ENCODE assay signal across 9 mouse cellular contexts in the genomic region with DNA sequence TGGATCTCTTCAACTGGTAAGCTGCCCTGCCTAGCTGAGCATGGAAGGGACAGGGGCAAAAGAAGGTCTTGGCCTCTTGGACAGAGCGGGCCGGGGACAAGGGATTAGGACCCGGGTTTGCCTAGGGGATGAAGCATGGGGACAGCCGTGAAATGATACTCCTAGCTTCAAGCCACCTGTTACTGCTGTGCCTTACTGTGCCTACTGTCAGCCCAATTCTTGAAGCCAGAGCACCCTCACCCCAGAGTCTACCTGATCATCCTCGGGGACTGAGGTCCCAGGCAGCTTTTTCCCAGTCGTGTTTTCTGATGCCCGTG. TPM values are rescaled to one million over a fixed set of nuclear protein-coding genes. Genes with fewer than 3 reads are reported as not detected.
A peak's percentile ranks its signal among the peaks of the same experiment; 100 is the strongest.
DNase-seq lines count a peak whose midpoint lies in the region; ATAC-seq lines count a peak whose summit lies in the region.
"Had no signal": no experiment of that assay in that cellular context is flagged by ENCODE, and none has a peak within 500 bp of the region (broad histone marks: within the 10 kb centered on the region; RNA-seq: fewer than 3 reads in every experiment).

No protein-coding gene starts in this region.

- WGBS in heart, embryonic 11.5 days (ENCODE audit: insufficient replicate concordance) = 63% methylated on average over 7 of the region's 7 CpGs
- 54% methylated on average over 7 of the region's 7 CpGs for WGBS in hindbrain, embryonic 13.5 days
- 34% methylated on average over 7 of the region's 7 CpGs for WGBS in midbrain, embryonic 14.5 days

- peaks cover 26% of the 10 kb centered on the region for H3K27me3 ChIP-seq in heart, embryonic 11.5 days (ENCODE audit: control insufficient read depth, insufficient read depth, low read length)
- no peaks in the 10 kb centered on the region for H3K27me3 ChIP-seq in hindbrain, embryonic 13.5 days
- H3K27me3 ChIP-seq in midbrain, embryonic 14.5 days (ENCODE audit: control insufficient read depth, insufficient read depth, low read length) = no peaks in the 10 kb centered on the region

- H3K9me3 ChIP-seq in heart, embryonic 11.5 days (replicated peaks; ENCODE audit: control insufficient read depth, low read length) = no peaks in the 10 kb centered on the region
- no peaks in the 10 kb centered on the region for H3K9me3 ChIP-seq in hindbrain, embryonic 13.5 days
- H3K9me3 ChIP-seq in midbrain, embryonic 14.5 days (ENCODE audit: control insufficient read depth, low read length) = no peaks in the 10 kb centered on the region

- intact Hi-C loops in heart, postnatal 14 days (cut with DNase I) = no loop called here

- no peaks in the 10 kb centered on the region for H3K36me3 ChIP-seq in heart, embryonic 11.5 days (ENCODE audit: control insufficient read depth, insufficient read depth, low read length)
- no peaks in the 10 kb centered on the region for H3K36me3 ChIP-seq in hindbrain, embryonic 13.5 days
- no peaks in the 10 kb centered on the region for H3K36me3 ChIP-seq in midbrain, embryonic 14.5 days (ENCODE audit: control insufficient read depth, insufficient read depth, low read length)

- no peak for ATAC-seq in heart, embryonic 11.5 days (replicated peaks; ENCODE audit: insufficient number of reproducible peaks, low FRiP score, low TSS enrichment)
- ATAC-seq in hindbrain, embryonic 13.5 days (ENCODE audit: low FRiP score) = peak; percentile 41; the same call in 1 of the 2 replicates
- ATAC-seq in midbrain, embryonic 14.5 days (ENCODE audit: low FRiP score, low TSS enrichment) = peak; percentile 46

- no peaks in the 10 kb centered on the region for H3K4me1 ChIP-seq in heart, embryonic 11.5 days (ENCODE audit: control insufficient read depth, insufficient read depth, low read length)
- H3K4me1 ChIP-seq in hindbrain, embryonic 13.5 days (replicated peaks) = no peaks in the 10 kb centered on the region
- no peaks in the 10 kb centered on the region for H3K4me1 ChIP-seq in midbrain, embryonic 14.5 days (ENCODE audit: control insufficient read depth, insufficient read depth, low read length)

- H3K4me3 ChIP-seq in heart, embryonic 11.5 days (ENCODE audit: low read depth, low read length) = peak overlapping the region; percentile 32
- H3K4me3 ChIP-seq in hindbrain, embryonic 13.5 days = peak overlapping the region; percentile 46
- peak overlapping the region; percentile 40 for H3K4me3 ChIP-seq in midbrain, embryonic 14.5 days (replicated peaks; ENCODE audit: low read depth, low read length)

- H3K4me2 ChIP-seq in heart, embryonic 11.5 days = peak overlapping the region; percentile 66
- peak overlapping the region; percentile 69 for H3K4me2 ChIP-seq in hindbrain, embryonic 13.5 days
- H3K4me2 ChIP-seq in midbrain, embryonic 14.5 days (ENCODE audit: low read length) = peak overlapping the region; percentile 68

- DNase-seq in heart, postnatal 14 days = no peak
- DNase-seq in Muller cell, postnatal 12 days (ENCODE audit: inconsistent ontology term) = peak; percentile 0
- DNase-seq in midbrain, embryonic 14.5 days = no peak
- no peak for DNase-seq in right cerebral cortex, postnatal 36 days (ENCODE audit: low spot score in 2 of 2)
- no peak for DNase-seq in layer of hippocampus, postnatal 14 days (ENCODE audit: low spot score in 2 of 2)
- DNase-seq in right cerebral cortex, postnatal 10 days (ENCODE audit: low spot score in 2 of 2) = no peak

- no peak overlapping the region for H3K9ac ChIP-seq in heart, embryonic 11.5 days (ENCODE audit: low read depth, low read length)
- 0 out of 2 replicates have a peak overlapping the region, but pooled peaks have one; percentile 59 for H3K9ac ChIP-seq in hindbrain, embryonic 13.5 days
- no peak overlapping the region; the same call in 1 of the 2 replicates for H3K9ac ChIP-seq in midbrain, embryonic 14.5 days (replicated peaks; ENCODE audit: low read length)

- H3K27ac ChIP-seq in heart, embryonic 11.5 days (ENCODE audit: low read depth, low read length) = no peak overlapping the region
- H3K27ac ChIP-seq in hindbrain, embryonic 13.5 days = no peak overlapping the region
- H3K27ac ChIP-seq in midbrain, embryonic 14.5 days (replicated peaks; ENCODE audit: low read depth, low read length) = no peak overlapping the region

RNA-seq across cellular contexts. Expression of gene Gabrq, which starts 0.6 kb away (rescaled TPM):
- 0.17 TPM in 1 of 2 replicates, not detected in the other for polyA plus RNA-seq in heart, embryonic 11.5 days (2014; fragmentation: Nextera tagmentation; extraction: Ambion mirVana)
- total RNA-seq in heart, postnatal 14 days (2021) = under 1 TPM in 1 of 2 experiments, not detected in 1; 0.12 TPM
- 2.4 TPM in 2 replicates for polyA plus RNA-seq in hindbrain, embryonic 13.5 days (2015; fragmentation: Nextera tagmentation; extraction: Ambion mirVana)
- polyA plus RNA-seq in midbrain, embryonic 14.5 days (2014; fragmentation: Nextera tagmentation; extraction: Ambion mirVana) = 3.2 and 4.1 TPM in 2 replicates
- under 1 TPM; 0.91 to 0.97 TPM for total RNA-seq in layer of hippocampus, postnatal 14 days (2021)
- total RNA-seq: common myeloid progenitor, adult 5-6 weeks had no signal
